Mouse (Mus musculus) lung, postnatal 0 days (tissue): ENCODE measurements around the gene Endog. TPM values are rescaled to one million over a fixed set of nuclear protein-coding genes. Genes with fewer than 3 reads are reported as not detected.

Source experiments
- ATAC-seq: fragments of 200-750 bp; cut with Nextera tagmentation; 2 replicates; pipeline ENCODE4 v1.8.0; 2017; ENCODE audit warnings: moderate library complexity
- DNase-seq: peaks from one replicate; pipeline ENCODE4 v3.0.0-alpha.2; 2016; ENCODE audit warnings: low spot score
- H3K27ac ChIP-seq: fragments of 300-500 bp; sonication (generic); 2 replicates; pipeline ENCODE4 v1.5.1; 2014; ENCODE audit warnings: antibody characterized with exemption, mild to moderate bottlenecking, low read length, mixed read lengths
- H3K27me3 ChIP-seq: fragments of 300-500 bp; sonication (generic); replicated peaks from 2 replicates; pipeline ENCODE4 v1.6.1; 2014; ENCODE audit warnings: low read length, mixed read lengths; ENCODE audit not compliant: insufficient read depth
- H3K36me3 ChIP-seq: fragments of 300-500 bp; sonication (generic); 2 replicates; pipeline ENCODE4 v1.6.1; 2014; ENCODE audit warnings: low read length, mixed read lengths; ENCODE audit not compliant: insufficient read depth
- H3K4me1 ChIP-seq: fragments of 300-500 bp; sonication (generic); 2 replicates; pipeline ENCODE4 v1.6.1; 2014; ENCODE audit warnings: antibody characterized with exemption, low read depth, low read length, mixed read lengths; ENCODE audit not compliant: insufficient read depth
- H3K4me2 ChIP-seq: fragments of 300-500 bp; sonication (generic); replicated peaks from 2 replicates; pipeline ENCODE4 v1.6.1; 2014; ENCODE audit warnings: low read depth, mild to moderate bottlenecking, low read length, moderate library complexity, mixed read lengths
- H3K4me3 ChIP-seq: fragments of 300-500 bp; sonication (generic); 2 replicates; pipeline ENCODE4 v1.5.1; 2014; ENCODE audit warnings: low read depth, low read length
- H3K9ac ChIP-seq: fragments of 300-500 bp; sonication (generic); replicated peaks from 2 replicates; pipeline ENCODE4 v1.6.1; 2014; ENCODE audit warnings: low read depth, mild to moderate bottlenecking
- H3K9me3 ChIP-seq: fragments of 300-500 bp; sonication (generic); 2 replicates; pipeline ENCODE4 v1.6.1; 2016; ENCODE audit warnings: low read length, mixed read lengths
- CTCF ChIP-seq: IDR thresholded peaks from 2 replicates; pipeline ENCODE4 v1.5.1; 2016; ENCODE audit warnings: antibody characterized with exemption, mild to moderate bottlenecking
- EP300 ChIP-seq: IDR thresholded peaks from 2 replicates; pipeline ENCODE4 v1.6.1; 2016; ENCODE audit warnings: antibody characterized with exemption, mild to moderate bottlenecking, control low read depth
- WGBS: fragments of 180-500 bp; shearing (Covaris S2); extraction: QIAGEN DNeasy Blood & Tissue Kit; methylation state at CpG from one replicate; pipeline ENCODE4 v1.1.7; 2014; 5-methylcytosine and 5-hydroxymethylcytosine counted together
- polyA plus RNA-seq: library from polyadenylated mRNA; unstranded; fragments of >200 nt; fragmentation: Nextera tagmentation; extraction: Ambion mirVana; gene quantifications from 2 replicates; pipeline ENCODE4 v1.2.1, GENCODE M21; 2015

Gene Endog
- polyA plus RNA-seq, 1 experiment from 2014 or later, result 24.4 TPM

- H3K9ac ChIP-seq, result no peak overlapping the region
- DNase-seq (no peak), ATAC-seq (no peak)
- H3K9me3 ChIP-seq, result no peaks in the 10 kb centered on the region
- TF ChIP-seq CTCF (no peak), EP300 (no peak)
- WGBS, result 68% methylated on average over 3 of the region's 3 CpGs
- H3K4me3 ChIP-seq, result no peak overlapping the region
- H3K4me1 ChIP-seq, result no peaks in the 10 kb centered on the region
- H3K27me3 ChIP-seq, result no peaks in the 10 kb centered on the region
- H3K36me3 ChIP-seq, result 0 out of 2 replicates have a peak, but pooled peaks cover 4% of the 10 kb centered on the region
- H3K4me2 ChIP-seq, result no peak overlapping the region
- H3K27ac ChIP-seq, result no peak overlapping the region
These were observed 12.4 kb downstream of the Endog start for GRCm38 (mm10) chr2:30183721-30184120.

- Histone ChIP-seq H3K4me3 (no peak overlapping the region), H3K9ac (no peak overlapping the region), H3K36me3 (0 out of 2 replicates have a peak, but pooled peaks cover 4% of the 10 kb centered on the region), H3K27ac (no peak overlapping the region), H3K4me1 (no peaks in the 10 kb centered on the region), H3K9me3 (no peaks in the 10 kb centered on the region), H3K4me2 (no peak overlapping the region), H3K27me3 (no peaks in the 10 kb centered on the region)
- DNase-seq, result no peak
- WGBS, result 72% methylated on average over 5 of the region's 6 CpGs
- TF ChIP-seq EP300 (no peak), CTCF (no peak)
- no peak for ATAC-seq
These were observed 14.0 kb downstream of the Endog start for GRCm38 (mm10) chr2:30185276-30185675.

GRCm38 (mm10) chr2:30185681-30186080 lies 14.4 kb downstream of the Endog start:
- ATAC-seq (no peak), DNase-seq (no peak)
- Histone ChIP-seq H3K27ac (no peak overlapping the region), H3K36me3 (0 out of 2 replicates have a peak, but pooled peaks cover 4% of the 10 kb centered on the region), H3K9ac (no peak overlapping the region), H3K4me3 (no peak overlapping the region), H3K4me1 (no peaks in the 10 kb centered on the region), H3K4me2 (no peak overlapping the region), H3K27me3 (no peaks in the 10 kb centered on the region), H3K9me3 (no peaks in the 10 kb centered on the region)
- WGBS, result 80% methylated on average over 3 of the region's 3 CpGs
- TF ChIP-seq EP300, result no peak
- TF ChIP-seq CTCF, result no peak

- H3K9me3 ChIP-seq, result no peaks in the 10 kb centered on the region
- no peaks in the 10 kb centered on the region for H3K4me1 ChIP-seq
- DNase-seq, result no peak
- no peak overlapping the region for H3K4me3 ChIP-seq
- ATAC-seq, result no peak
- no peak overlapping the region for H3K27ac ChIP-seq
- no peak overlapping the region for H3K9ac ChIP-seq
- WGBS, result 82% methylated on average over 12 of the region's 12 CpGs
- TF ChIP-seq CTCF (no peak), EP300 (no peak)
- no peaks in the 10 kb centered on the region for H3K27me3 ChIP-seq
- H3K4me2 ChIP-seq, result no peak overlapping the region
- H3K36me3 ChIP-seq, result 0 out of 2 replicates have a peak, but pooled peaks cover 4% of the 10 kb centered on the region
These were observed 20.7 kb downstream of the Endog start for GRCm38 (mm10) chr2:30191790-30192580.

GRCm38 (mm10) chr2:30194656-30195055 lies 23.4 kb downstream of the Endog start:
- Histone ChIP-seq H3K4me2 (no peak overlapping the region), H3K36me3 (no peaks in the 10 kb centered on the region), H3K9me3 (no peaks in the 10 kb centered on the region), H3K27ac (no peak overlapping the region), H3K4me3 (no peak overlapping the region), H3K9ac (no peak overlapping the region), H3K27me3 (no peaks in the 10 kb centered on the region), H3K4me1 (no peaks in the 10 kb centered on the region)
- DNase-seq (no peak), ATAC-seq (no peak)
- WGBS, result 77% methylated on average over 3 of the region's 3 CpGs
- TF ChIP-seq CTCF (no peak), EP300 (no peak)

- Histone ChIP-seq H3K9me3 (no peaks in the 10 kb centered on the region), H3K9ac (no peak overlapping the region), H3K36me3 (no peaks in the 10 kb centered on the region), H3K27ac (no peak overlapping the region), H3K4me3 (no peak overlapping the region), H3K4me2 (no peak overlapping the region), H3K4me1 (no peaks in the 10 kb centered on the region), H3K27me3 (no peaks in the 10 kb centered on the region)
- ATAC-seq, result no peak
- DNase-seq, result no peak
- TF ChIP-seq EP300 (no peak), CTCF (no peak)
- 62% methylated on average over 4 of the region's 4 CpGs for WGBS
These were observed 26.7 kb downstream of the Endog start for GRCm38 (mm10) chr2:30198021-30198420.
